Mouse (Mus musculus) hematopoietic stem cell, adult 5-6 weeks (primary cell): ENCODE measurements around the gene Nrg4. TPM values are rescaled to one million over a fixed set of nuclear protein-coding genes. Genes with fewer than 3 reads are reported as not detected.
"Not testable (repeated sequence)": the region's sequence is repeated elsewhere in the genome, so short reads cannot be mapped to it uniquely, and the experiment has no call there.

Source experiments
- ATAC-seq, 2 experiments: fragments of 125-278 bp in 1 of 2; replicated peaks in 1 of 2; 2 replicates each; pipeline ENCODE4 v1.8.0; 2016 to 2017; ENCODE audit warnings: inconsistent platforms in 2 of 2, mild to moderate bottlenecking in 2 of 2, moderate number of reproducible peaks in 2 of 2, low read depth in 1 of 2, moderate TSS enrichment in 1 of 2; ENCODE audit not compliant: low FRiP score in 2 of 2, poor library complexity in 2 of 2, severe bottlenecking in 2 of 2, insufficient read depth in 1 of 2, low TSS enrichment in 1 of 2
- total RNA-seq: library from RNA; stranded (forward); fragments of 172-1452, 232-1000 nt; gene quantifications from 2 replicates; pipeline ENCODE4 v1.2.3, GENCODE M21; 2017

Gene Nrg4
- total RNA-seq, 1 experiment from 2014 or later, result 6.4 TPM

DNA sequence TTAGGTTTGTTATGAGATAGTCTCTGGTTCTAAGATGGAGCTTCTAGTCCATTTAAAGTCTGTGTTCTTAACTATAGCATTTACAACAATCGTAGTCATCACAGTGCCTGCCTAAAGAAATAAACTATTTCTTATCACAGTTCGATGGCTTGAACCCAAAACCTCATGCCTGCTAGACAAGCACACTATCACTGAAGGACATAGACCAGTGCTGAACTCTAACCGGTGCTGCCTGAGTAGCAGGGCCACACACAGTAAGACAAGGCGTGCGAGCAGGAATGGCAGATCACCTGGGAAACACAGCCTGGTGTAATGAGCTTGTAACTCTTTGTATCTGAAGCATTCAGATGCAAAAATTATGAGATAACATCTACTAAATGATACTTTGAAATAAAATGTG lies 85.8 kb downstream of the Nrg4 start:
- ATAC-seq, result no peak

DNA sequence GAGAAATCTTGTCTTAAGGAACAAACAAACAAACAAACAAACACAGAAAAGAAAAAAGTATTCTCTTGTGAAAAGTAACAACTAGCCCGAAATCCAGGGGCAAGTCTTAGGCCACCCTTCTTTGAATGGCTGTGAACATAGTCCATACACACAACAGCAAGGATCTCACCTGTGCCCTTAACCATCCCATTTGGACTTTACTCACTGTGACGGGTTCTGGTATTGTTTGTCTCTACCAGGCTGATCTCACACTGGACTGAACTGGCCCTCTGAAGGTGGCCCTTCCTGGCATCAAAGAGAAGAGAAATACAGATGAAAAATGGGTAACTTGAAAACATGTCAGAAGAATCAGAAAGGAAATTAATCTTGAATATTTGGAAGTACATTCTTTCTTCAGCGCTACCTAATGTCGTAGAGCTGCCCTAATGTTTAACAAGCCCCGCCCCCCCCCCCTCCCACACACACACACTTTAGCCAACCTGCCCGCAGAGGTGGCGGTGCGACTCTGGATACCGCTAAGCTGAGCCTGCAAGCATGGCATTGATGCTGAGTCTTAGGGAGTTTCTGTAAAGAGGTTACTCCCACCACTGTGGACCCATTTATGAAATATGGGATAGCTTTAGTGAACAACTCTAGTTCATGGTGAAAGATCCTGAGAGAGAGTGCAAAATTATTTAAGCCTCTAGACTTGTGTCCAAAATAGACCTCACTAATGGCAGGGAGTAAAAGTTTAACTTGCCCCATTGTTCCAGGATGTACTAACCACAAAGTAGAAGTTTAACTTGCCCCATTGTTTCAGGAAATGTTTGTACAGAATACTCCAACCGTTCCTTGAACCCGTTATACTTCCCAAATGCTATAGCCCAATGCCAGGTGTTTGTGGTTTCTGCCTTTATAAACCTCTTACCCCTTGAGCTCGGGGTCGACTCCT lies 90.1 kb downstream of the Nrg4 start:
- ATAC-seq, result no peak

- ATAC-seq, result not testable (repeated sequence)
Observed at GRCm38 (mm10) chr9:55233076-55233475, 93.6 kb downstream of the Nrg4 start.

DNA sequence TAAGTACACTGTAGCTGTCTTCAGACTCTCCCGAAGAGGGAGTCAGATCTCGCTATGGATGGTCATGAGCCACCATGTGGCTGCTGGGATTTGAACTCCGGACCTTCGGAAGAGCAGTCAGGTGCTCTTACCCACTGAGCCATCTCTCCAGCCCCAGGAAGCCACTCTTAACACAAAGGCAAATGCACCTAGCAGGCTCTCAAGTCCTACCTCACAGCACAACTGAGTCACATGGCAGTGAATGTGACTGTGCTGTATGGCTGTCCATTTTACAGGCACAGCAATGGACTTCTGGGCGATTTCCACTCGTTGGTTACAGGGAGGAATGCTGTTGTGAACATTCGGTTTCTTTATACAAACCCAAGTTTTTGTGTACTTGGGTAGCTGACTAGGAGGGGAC lies 94.1 kb downstream of the Nrg4 start:
- ATAC-seq, result no peak

GRCm38 (mm10) chr9:55232110-55232509 lies 94.5 kb downstream of the Nrg4 start:
- ATAC-seq, result 0 out of 4 replicates have a peak, but pooled peaks of 1 of the 2 experiments have one; percentile 10

DNA sequence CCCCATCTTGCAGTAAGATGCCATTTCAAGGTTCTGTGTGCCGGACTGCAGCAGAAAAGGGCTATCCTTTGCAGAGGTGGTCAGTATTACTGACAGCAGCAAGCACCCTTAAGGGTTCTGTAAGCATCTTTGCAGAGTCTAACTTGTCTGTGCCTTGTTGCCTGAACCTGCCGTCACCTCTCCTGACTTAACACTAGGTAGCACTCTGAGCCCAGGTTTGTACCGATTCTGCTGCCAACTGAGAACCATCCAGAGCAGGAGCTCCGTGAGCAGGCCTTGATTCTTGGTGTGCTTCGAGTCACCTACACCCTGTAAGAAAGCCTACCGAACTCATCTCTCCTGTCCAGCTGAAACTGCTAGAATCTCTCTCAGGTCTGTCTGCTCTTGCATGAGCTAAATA lies 95.1 kb downstream of the Nrg4 start:
- peak; percentile 36 to 46; a peak in 1 of 4 replicates for ATAC-seq

DNA sequence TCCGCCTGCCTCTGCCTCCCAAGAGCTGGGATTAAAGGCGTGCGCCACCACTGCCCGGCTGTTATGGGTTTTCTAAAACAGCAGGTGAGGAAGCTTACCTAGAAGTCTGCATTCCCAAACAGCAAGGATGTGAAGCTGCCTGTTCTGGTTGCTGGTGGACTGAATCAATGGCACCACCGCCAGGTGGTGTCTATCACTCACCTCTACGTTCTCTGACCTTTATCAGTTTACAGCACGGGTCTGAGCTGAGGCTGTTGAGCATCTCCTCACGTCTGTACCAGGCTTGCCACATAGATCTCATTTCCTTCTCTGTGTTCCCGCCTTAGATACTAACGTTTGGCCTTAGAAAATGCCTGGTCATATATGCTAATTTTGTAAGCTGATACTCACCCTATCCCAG lies 97.6 kb downstream of the Nrg4 start:
- no peak for ATAC-seq

DNA sequence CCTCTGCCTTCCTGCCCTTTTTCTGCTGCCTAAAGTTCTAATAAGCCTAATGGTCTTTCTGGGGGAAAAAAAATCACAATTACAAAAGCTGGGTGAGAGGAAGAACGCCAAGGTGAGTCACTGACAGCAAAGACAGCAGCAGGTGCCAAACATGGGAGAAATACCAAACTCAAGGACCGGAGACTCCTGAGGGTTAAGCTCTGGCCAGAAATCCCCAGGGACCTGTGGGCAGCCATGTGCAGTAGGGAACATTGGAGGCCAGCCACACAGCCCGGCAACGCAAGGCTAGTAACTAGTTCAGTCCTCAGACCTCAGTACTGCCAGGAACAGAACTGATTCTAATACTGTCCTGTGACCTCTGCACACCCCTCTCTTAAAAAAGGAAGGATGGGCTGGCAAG lies 98.5 kb downstream of the Nrg4 start:
- no peak for ATAC-seq

DNA sequence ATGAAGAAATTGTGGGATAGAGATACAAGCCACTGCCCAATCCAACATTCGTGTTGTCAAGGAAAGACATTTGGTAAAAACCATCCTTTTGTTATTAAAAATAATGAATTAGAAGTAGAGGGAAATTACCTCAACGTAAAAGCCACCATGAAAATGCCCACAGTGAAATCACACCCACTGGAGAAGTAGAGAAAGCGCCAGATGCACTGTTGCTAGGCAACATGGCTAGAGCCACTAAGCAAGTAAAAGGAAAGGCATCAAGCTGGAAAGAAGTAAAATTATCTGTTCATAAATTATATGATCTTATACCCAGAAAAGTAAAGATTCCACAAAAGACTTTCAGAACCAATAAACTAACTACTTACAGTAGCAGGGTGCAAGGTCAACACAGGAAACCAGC lies 100.4 kb downstream of the Nrg4 start:
- no peak for ATAC-seq

DNA sequence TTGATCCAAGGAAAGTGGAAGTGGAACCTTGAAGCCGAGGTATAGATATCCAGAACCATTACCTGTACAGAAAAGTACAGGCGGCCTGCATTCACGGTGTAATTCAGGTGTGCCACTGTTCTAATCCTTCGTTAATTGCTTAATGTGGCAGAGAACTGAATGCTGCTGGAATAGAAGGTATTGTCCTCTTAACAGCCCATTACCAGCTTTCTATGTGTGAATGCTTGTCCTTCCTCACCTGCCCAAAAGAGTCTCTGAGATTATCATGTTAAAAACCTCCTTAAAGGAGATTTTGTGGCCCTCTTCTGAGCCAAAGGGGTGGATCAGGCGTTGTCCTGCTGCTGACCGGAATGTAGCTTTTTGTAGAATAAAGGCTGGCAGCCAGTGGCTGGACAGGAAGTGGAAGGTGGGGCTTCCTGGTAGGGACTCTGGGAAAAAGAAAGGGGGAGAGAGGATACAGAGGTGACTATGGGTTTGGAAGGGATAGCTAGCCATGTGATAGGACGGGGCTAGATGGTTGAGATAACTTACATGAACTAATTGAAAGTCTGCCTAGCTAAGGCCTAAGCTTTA lies 101.4 kb downstream of the Nrg4 start:
- ATAC-seq, result no peak

GRCm38 (mm10) chr9:55217381-55217780 lies 109.3 kb downstream of the Nrg4 start:
- no peak for ATAC-seq

GRCm38 (mm10) chr9:55216078-55216477 lies 110.6 kb downstream of the Nrg4 start:
- ATAC-seq, result no peak

- ATAC-seq, result no peak
Observed at GRCm38 (mm10) chr9:55215648-55216047, 111.0 kb downstream of the Nrg4 start.

- ATAC-seq, result no peak
Observed at GRCm38 (mm10) chr9:55215056-55215455, 111.6 kb downstream of the Nrg4 start.

DNA sequence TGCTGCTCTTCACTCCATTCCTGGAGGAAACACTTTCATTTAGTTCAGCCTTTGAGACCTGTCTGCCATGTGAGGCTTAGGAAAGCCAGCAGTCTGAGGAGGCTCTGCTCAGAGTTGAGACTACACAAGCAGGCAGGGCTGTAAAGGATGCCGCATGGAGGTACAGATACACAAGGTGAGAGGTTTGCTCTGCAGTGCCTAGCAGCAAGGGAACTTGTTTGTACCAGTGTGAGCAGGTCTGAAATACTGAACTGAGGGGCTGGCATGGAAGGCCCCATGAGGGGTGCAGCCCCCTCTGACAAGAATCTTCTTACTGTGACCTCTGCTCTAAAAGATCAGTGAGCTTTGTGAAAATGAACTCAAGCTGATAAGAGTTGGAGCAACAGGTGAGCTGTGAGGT lies 113.2 kb downstream of the Nrg4 start:
- no peak for ATAC-seq

GRCm38 (mm10) chr9:55211611-55212010 lies 115.0 kb downstream of the Nrg4 start:
- ATAC-seq, result no peak

- peak; percentile 81 to 88 for ATAC-seq
Observed at GRCm38 (mm10) chr9:55208790-55209481, 117.7 kb downstream of the Nrg4 start, which contains the start of gene Fbxo22. TSS of gene Fbxo22 (plus strand) at chr9:55208925.

- ATAC-seq, result peak in 1 of 2 experiments; percentile 23; a peak in 1 of 4 replicates
Observed at GRCm38 (mm10) chr9:55208458-55208789, 118.2 kb downstream of the Nrg4 start.
